Mouse (Mus musculus) megakaryocyte progenitor cell, adult 5-6 weeks (primary cell): Measurements from ENCODE around the gene Olfr294. TPM values are rescaled to one million over a fixed set of nuclear protein-coding genes. Genes with fewer than 3 reads are reported as not detected.

Source experiments
- ATAC-seq: replicated peaks from 2 replicates; pipeline ENCODE4 v1.8.0; 2016; ENCODE audit warnings: mild to moderate bottlenecking, moderate TSS enrichment, inconsistent platforms; ENCODE audit not compliant: poor library complexity
- total RNA-seq, 2 experiments: library from RNA; stranded (forward) in 1 of 2; stranded (reverse) in 1 of 2; fragments of 157-497, 149-512 nt in 1 of 2; fragments of 200-1000 nt in 1 of 2; gene quantifications; 2 replicates each; pipeline versions ENCODE4 v1.2.3 to v1.2.4; 2015 to 2017

Olfr294 gene
- total RNA-seq (2015) = not detected in 2 replicates
- not detected in 2 replicates for total RNA-seq (2017)

DNA sequence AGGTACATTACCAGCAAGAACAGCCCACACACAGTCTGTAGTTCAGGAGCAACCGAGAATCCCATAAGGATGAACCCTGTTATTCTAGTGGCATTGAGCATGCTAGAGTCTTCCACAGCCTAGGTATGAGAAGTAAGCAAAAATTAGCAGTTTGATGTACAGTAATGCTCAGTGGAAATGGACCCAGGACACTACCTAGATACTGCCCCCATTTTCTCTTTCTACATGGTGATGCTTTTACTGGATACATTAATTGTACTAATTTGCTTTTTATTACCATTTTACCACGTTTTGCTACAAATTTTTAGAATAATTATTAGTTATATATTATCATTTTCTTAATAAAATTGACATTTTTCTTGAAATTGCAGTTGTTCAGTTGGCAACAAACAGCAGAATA is at the start of gene Olfr294:
Gene Olfr294, minus strand, starts transcription at position 101 of the 400 bp plus-strand sequence.
- no peak for ATAC-seq

DNA sequence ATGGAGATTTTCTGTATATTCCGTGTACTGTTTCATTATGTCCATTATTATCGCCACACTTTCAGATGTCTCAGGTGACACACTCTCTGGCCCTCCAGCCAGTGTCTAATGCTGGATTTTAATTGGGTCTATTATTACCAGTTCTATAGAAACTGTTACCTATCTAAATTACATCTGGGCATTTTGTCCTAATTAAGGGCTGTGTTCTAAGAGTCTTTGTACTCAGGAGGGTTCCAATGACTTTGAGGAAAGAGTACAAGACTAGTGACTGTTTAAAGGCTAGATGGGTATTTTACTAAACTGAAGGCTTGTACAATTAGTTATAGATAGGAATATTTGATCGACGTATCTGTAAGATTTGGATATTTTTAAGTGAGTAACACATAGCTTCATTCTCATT is 32.3 kb upstream of the Olfr294 start, which contains the start of gene Olfr293:
Gene Olfr293, plus strand, starts transcription at position 301 of the 400 bp plus-strand sequence.
- ATAC-seq = no peak

DNA sequence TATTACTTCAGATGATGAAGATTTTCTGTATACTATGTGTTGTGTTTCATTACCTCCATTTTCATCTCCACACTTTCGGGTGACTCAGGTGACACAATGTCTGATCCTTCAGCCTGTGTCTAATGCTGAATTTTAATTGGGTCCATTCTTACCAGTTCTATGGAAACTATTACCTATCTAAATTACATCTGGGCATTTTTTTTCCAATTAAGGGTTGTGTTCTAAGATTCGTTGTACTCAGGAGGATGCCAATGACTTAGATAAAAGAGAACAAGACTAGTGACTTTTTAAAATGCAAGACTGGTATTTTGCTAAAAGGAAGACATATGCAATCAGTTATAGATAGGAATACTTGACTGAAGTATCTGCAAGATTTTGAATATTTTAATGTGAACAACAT is 32.9 kb downstream of the Olfr294 start, which contains the start of gene Olfr295:
Gene Olfr295, plus strand, starts transcription at position 301 of the 400 bp plus-strand sequence.
- ATAC-seq = no peak

Other genes starting within 250 kb of the Olfr294 start
- not detected in 2 replicates for gene Olfr305, start 249.7 kb downstream of the Olfr294 start, total RNA-seq (2015)
- not detected in 2 replicates for gene Olfr305, start 249.7 kb downstream of the Olfr294 start, total RNA-seq (2017)
- not detected in 2 replicates for gene Olfr304, start 230.0 kb downstream of the Olfr294 start, total RNA-seq (2015)
- not detected in 2 replicates for gene Olfr304, start 230.0 kb downstream of the Olfr294 start, total RNA-seq (2017)
- gene Olfr303, start 218.9 kb downstream of the Olfr294 start, total RNA-seq (2015) = not detected in 2 replicates
- gene Olfr303, start 218.9 kb downstream of the Olfr294 start, total RNA-seq (2017) = not detected in 2 replicates
- gene Olfr301, start 212.8 kb downstream of the Olfr294 start, total RNA-seq (2015) = not detected in 2 replicates
- not detected in 2 replicates for gene Olfr301, start 212.8 kb downstream of the Olfr294 start, total RNA-seq (2017)
- not detected in 2 replicates for gene Olfr299, start 156.7 kb downstream of the Olfr294 start, total RNA-seq (2015)
- not detected in 2 replicates for gene Olfr299, start 156.7 kb downstream of the Olfr294 start, total RNA-seq (2017)
- not detected in 2 replicates for gene Olfr298, start 124.2 kb downstream of the Olfr294 start, total RNA-seq (2015)
- gene Olfr298, start 124.2 kb downstream of the Olfr294 start, total RNA-seq (2017) = not detected in 2 replicates
- not detected in 2 replicates for gene Olfr297, start 96.7 kb downstream of the Olfr294 start, total RNA-seq (2015)
- gene Olfr297, start 96.7 kb downstream of the Olfr294 start, total RNA-seq (2017) = not detected in 2 replicates
- gene Olfr295, start 32.8 kb downstream of the Olfr294 start, total RNA-seq (2015) = not detected in 2 replicates
- not detected in 2 replicates for gene Olfr295, start 32.8 kb downstream of the Olfr294 start, total RNA-seq (2017)
- gene Olfr293, start 32.4 kb upstream of the Olfr294 start, total RNA-seq (2015) = not detected in 2 replicates
- gene Olfr293, start 32.4 kb upstream of the Olfr294 start, total RNA-seq (2017) = not detected in 2 replicates
- not detected in 2 replicates for gene Olfr292, start 71.7 kb upstream of the Olfr294 start, total RNA-seq (2015)
- gene Olfr292, start 71.7 kb upstream of the Olfr294 start, total RNA-seq (2017) = not detected in 2 replicates
- not detected in 2 replicates for gene Folh1, start 159.3 kb upstream of the Olfr294 start, total RNA-seq (2015)
- gene Folh1, start 159.3 kb upstream of the Olfr294 start, total RNA-seq (2017) = not detected in 2 replicates
- not detected in 2 replicates for gene Vmn2r77, start 178.4 kb upstream of the Olfr294 start, total RNA-seq (2015)
- not detected in 2 replicates for gene Vmn2r77, start 178.4 kb upstream of the Olfr294 start, total RNA-seq (2017)